Mouse (Mus musculus) kidney, embryonic 14.5 days (tissue): ENCODE measurements around the gene Cox15. TPM values are rescaled to one million over a fixed set of nuclear protein-coding genes. Genes with fewer than 3 reads are reported as not detected.

Experiments used
- ATAC-seq: fragments of 200-750 bp; cut with Nextera tagmentation; 2 replicates; pipeline ENCODE4 v1.8.0; 2017; ENCODE audit warnings: moderate number of reproducible peaks, mild to moderate bottlenecking, moderate TSS enrichment, moderate library complexity; ENCODE audit not compliant: low FRiP score, low TSS enrichment
- H3K27ac ChIP-seq: fragments of 300-500 bp; sonication (generic); 2 replicates; pipeline ENCODE4 v1.5.1; 2014; ENCODE audit warnings: low read depth, mild to moderate bottlenecking, low read length, moderate library complexity, mixed read lengths
- H3K27me3 ChIP-seq: fragments of 300-500 bp; sonication (generic); 2 replicates; pipeline ENCODE4 v1.6.1; 2014; ENCODE audit warnings: mild to moderate bottlenecking, low read length; ENCODE audit not compliant: control insufficient read depth, insufficient read depth
- H3K36me3 ChIP-seq: fragments of 300-500 bp; sonication (generic); 2 replicates; pipeline ENCODE4 v1.6.1; 2014; ENCODE audit warnings: low read length, mixed read lengths; ENCODE audit not compliant: control insufficient read depth, insufficient read depth
- H3K4me1 ChIP-seq: fragments of 300-500 bp; sonication (generic); 2 replicates; pipeline ENCODE4 v1.6.1; 2014; ENCODE audit warnings: low read length, mixed read lengths; ENCODE audit not compliant: control insufficient read depth, insufficient read depth
- H3K4me2 ChIP-seq: fragments of 300-500 bp; sonication (generic); replicated peaks from 2 replicates; pipeline ENCODE4 v1.6.1; 2014; ENCODE audit warnings: low read depth, mild to moderate bottlenecking, low read length
- H3K4me3 ChIP-seq: fragments of 300-500 bp; sonication (generic); 2 replicates; pipeline ENCODE4 v1.5.1; 2014; ENCODE audit warnings: mild to moderate bottlenecking, low read length
- H3K9ac ChIP-seq: fragments of 300-500 bp; sonication (generic); 2 replicates; pipeline ENCODE4 v1.6.1; 2014; ENCODE audit warnings: low read depth, mild to moderate bottlenecking, low read length, moderate library complexity
- H3K9me3 ChIP-seq: fragments of 300-500 bp; sonication (generic); 2 replicates; pipeline ENCODE4 v1.6.1; 2016; ENCODE audit warnings: low read length; ENCODE audit not compliant: control insufficient read depth
- WGBS: fragments of 180-500 bp; shearing (Covaris S2); extraction: QIAGEN DNeasy Blood & Tissue Kit; methylation state at CpG from one replicate; pipeline ENCODE4 v1.1.7; 2014; 5-methylcytosine and 5-hydroxymethylcytosine counted together
- polyA plus RNA-seq: library from polyadenylated mRNA; unstranded; fragments of >200 nt; fragmentation: Nextera tagmentation; extraction: Ambion mirVana; gene quantifications from 2 replicates; pipeline ENCODE4 v1.2.1, GENCODE M21; 2014

Cox15 gene
- polyA plus RNA-seq, result 5.7 and 10.5 TPM in 2 replicates

DNA sequence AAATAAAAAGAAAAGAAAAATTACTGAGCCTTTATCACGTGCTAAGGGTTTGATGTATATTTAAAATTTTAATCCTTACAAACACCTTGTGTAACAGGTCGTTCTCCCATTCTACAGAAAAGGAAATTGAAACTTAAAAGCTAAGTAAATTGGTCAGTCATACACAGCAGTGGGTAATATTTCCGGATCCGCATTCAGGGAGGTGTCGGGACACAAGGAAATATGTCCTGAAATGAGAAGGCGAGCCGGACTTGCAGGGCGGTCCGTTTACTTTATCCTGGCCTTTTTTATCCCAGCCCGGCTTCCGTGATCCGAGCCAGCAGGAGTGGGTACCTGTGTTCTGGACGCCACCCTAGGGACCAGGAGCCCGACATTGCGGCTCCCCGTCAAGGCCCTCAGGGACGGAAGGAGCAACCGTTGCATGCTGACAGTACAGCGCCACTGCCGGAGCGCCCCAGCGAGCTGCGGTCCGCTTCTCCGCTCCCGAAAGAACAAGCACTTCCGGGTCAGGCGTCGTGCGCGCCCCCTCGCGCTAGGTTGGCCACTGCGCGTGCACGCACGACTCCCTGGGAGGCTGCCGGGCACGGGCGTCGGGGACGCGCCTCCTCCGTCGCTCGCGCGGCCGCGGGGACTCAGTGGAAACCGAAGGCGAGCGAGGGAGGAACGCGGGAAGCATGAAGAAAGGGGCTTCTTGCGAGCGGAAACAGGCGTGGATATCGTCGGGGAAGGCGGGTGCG lies at the start of gene Cox15, which contains the start of gene Cutc:
Cox15 (minus strand) TSS at position 512 of the 737 bp plus-strand sequence.
Cutc (plus strand) TSS at position 508 of the 737 bp plus-strand sequence.
- no peaks in the 10 kb centered on the region for H3K9me3 ChIP-seq
- H3K4me3 ChIP-seq, result peak within 1 kb of the TSS; percentile 70
- H3K27ac ChIP-seq, result peak within 1 kb of the TSS; percentile 93
- peaks cover 22% of the 10 kb centered on the region for H3K36me3 ChIP-seq
- no peaks in the 10 kb centered on the region for H3K27me3 ChIP-seq
- H3K4me2 ChIP-seq, result peak within 1 kb of the TSS; percentile 58
- WGBS, result 2% methylated on average over 62 of the region's 62 CpGs
- peak within 1 kb of the TSS; percentile 79 for H3K9ac ChIP-seq
- ATAC-seq, result peak; percentile 90
- H3K4me1 ChIP-seq, result no peaks in the 10 kb centered on the region

DNA sequence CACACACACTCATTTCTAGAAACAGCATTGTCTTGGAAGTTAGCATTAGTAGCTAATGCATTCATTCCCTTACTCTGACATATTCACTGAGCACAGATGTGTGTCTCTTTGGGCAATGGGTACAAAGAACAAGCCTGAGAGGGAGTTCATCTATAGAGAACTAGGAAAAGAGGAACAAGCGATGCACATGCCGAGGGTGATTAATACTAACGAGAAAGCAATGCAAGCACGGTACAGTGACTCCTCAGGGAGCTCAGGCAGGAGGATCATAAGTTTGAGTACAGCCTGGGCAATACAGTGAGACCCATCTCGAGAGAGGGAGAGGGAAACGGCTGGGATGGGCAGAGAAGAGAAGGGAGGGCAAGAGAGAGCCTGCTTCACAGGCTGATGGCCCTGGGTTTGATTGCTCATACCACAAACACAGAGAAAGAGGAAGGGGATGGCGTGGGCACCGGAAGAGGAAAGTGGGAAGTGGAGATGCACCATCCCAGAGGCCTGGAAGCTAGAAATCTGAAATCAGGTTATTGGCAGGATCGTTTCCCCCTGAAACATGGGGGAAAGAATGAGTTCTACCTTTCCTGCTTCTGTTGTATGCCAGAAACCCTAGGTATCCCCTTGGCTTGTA lies 48.7 kb upstream of the Cox15 start:
- Histone ChIP-seq H3K4me2 (no peak overlapping the region), H3K4me1 (no peaks in the 10 kb centered on the region), H3K4me3 (no peak overlapping the region), H3K27ac (no peak overlapping the region), H3K9me3 (no peaks in the 10 kb centered on the region), H3K9ac (no peak overlapping the region), H3K36me3 (no peaks in the 10 kb centered on the region), H3K27me3 (no peaks in the 10 kb centered on the region)
- WGBS, result 77% methylated on average over 9 of the region's 9 CpGs
- ATAC-seq, result no peak

DNA sequence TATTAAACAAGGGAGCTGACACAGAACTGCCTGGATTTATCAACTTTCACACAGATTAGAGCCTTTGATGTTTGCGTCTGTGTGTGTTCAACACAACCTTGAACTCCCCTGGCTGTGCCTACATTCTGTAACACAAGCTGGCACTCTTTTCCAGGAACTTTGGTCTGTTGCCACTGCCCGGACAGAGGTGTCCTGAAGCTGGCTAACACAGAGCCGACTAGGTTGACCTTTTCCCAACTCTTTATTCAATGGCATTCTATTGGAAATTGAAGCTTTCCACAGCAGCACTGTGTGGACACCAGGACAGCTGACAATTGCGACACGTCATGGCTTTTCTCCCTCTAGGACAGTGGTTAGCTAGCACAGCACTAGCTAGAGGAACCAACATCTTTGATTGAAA lies 44.4 kb upstream of the Cox15 start:
- no peaks in the 10 kb centered on the region for H3K9me3 ChIP-seq
- no peak overlapping the region for H3K27ac ChIP-seq
- H3K4me2 ChIP-seq, result no peak overlapping the region
- H3K27me3 ChIP-seq, result no peaks in the 10 kb centered on the region
- no peak overlapping the region for H3K4me3 ChIP-seq
- ATAC-seq, result no peak
- H3K4me1 ChIP-seq, result no peaks in the 10 kb centered on the region
- 75% methylated on average over 5 of the region's 5 CpGs for WGBS
- H3K36me3 ChIP-seq, result no peaks in the 10 kb centered on the region
- no peak overlapping the region for H3K9ac ChIP-seq

DNA sequence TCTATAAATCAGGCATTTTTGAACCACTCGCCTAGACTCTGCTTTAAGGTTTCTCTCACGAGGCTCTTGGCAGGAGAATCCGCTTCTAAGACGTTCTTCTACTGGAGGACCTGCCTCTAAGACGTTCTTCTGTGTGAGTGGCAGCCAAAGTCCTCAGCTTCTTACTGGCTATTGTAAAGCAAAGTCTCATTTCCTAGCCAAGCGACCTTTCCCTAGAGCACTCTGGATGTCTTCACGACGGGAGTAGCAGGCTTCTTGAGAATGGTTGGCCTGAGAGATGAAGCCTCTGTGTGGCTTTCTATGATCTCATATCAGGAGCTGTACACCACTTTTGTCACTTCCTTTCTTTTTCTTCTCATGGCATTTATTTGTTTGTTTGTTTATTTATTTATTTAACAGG lies 42.7 kb upstream of the Cox15 start:
- H3K36me3 ChIP-seq, result no peaks in the 10 kb centered on the region
- H3K27me3 ChIP-seq, result no peaks in the 10 kb centered on the region
- H3K4me2 ChIP-seq, result no peak overlapping the region
- no peaks in the 10 kb centered on the region for H3K9me3 ChIP-seq
- H3K4me1 ChIP-seq, result no peaks in the 10 kb centered on the region
- H3K27ac ChIP-seq, result no peak overlapping the region
- no peak for ATAC-seq
- 78% methylated on average over 8 of the region's 8 CpGs for WGBS
- no peak overlapping the region for H3K4me3 ChIP-seq
- H3K9ac ChIP-seq, result no peak overlapping the region

DNA sequence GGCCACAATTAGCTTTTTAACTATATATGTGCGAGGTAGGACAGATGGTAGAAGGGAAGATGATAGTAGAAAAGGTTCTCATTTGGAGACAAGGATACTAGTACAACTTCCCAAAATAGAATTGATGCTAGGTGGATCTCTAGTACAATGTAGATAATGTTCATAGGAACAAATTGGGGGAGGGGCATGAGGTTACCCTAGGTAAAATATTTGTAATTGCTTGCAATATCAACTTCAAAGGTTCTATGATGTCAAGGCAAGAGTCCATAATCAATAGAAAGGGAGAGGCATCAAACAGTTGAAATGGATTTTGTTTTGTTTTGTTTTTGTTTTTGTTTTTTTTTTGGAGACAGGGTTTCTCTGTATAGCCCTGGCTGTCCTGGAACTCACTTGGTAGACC lies 41.2 kb upstream of the Cox15 start:
- no peak for ATAC-seq
- WGBS, result 95% methylated on average over 1 of the region's 1 CpGs
- Histone ChIP-seq H3K36me3 (no peaks in the 10 kb centered on the region), H3K4me2 (no peak overlapping the region), H3K4me3 (no peak overlapping the region), H3K9ac (no peak overlapping the region), H3K9me3 (no peaks in the 10 kb centered on the region), H3K4me1 (no peaks in the 10 kb centered on the region), H3K27me3 (no peaks in the 10 kb centered on the region), H3K27ac (no peak overlapping the region)

DNA sequence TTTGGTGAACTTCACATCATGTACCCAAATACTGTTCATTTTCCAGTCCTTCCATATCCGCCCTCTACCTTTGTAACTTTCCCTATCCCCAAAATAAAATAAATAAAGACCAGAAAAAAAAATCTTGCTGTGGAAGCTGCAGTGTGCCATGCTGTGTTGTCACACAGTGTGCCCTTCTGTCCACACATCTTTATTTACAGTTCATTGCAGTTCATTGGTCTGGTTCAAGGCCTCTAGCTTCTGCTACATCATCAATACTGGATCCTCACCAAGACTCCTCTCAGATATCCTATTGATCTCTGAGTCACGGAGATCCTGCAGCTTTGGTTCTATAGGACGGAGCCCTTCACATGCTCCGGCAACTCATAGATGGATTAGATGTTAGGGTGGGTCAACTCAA lies 39.7 kb upstream of the Cox15 start:
- Histone ChIP-seq H3K4me3 (no peak overlapping the region), H3K4me2 (no peak overlapping the region), H3K27ac (no peak overlapping the region), H3K36me3 (no peaks in the 10 kb centered on the region), H3K9me3 (no peaks in the 10 kb centered on the region), H3K9ac (no peak overlapping the region), H3K27me3 (no peaks in the 10 kb centered on the region), H3K4me1 (no peaks in the 10 kb centered on the region)
- WGBS, result 89% methylated on average over 4 of the region's 4 CpGs
- no peak for ATAC-seq

DNA sequence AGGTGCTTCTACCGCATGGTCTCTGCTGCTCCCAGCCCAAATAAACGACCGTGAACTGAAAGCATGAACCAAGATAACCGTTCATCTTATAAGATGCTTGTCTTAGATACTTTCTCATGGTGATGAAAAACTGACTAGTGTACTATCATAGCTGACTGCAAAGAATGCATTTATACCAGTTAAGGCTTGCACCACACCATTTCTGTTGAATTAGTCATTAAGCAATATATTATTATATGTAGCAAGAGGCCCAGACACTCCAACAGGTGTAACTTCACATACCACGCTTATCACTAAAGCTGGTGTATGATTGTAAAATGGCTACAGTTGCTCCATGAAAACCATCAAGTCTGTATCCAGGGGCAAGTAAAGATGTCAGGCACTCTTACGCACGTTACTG lies 37.0 kb upstream of the Cox15 start:
- H3K9me3 ChIP-seq, result no peaks in the 10 kb centered on the region
- no peaks in the 10 kb centered on the region for H3K4me1 ChIP-seq
- no peaks in the 10 kb centered on the region for H3K27me3 ChIP-seq
- H3K9ac ChIP-seq, result no peak overlapping the region
- H3K27ac ChIP-seq, result no peak overlapping the region
- 88% methylated on average over 7 of the region's 7 CpGs for WGBS
- no peak overlapping the region for H3K4me2 ChIP-seq
- H3K36me3 ChIP-seq, result no peaks in the 10 kb centered on the region
- H3K4me3 ChIP-seq, result no peak overlapping the region
- ATAC-seq, result no peak

DNA sequence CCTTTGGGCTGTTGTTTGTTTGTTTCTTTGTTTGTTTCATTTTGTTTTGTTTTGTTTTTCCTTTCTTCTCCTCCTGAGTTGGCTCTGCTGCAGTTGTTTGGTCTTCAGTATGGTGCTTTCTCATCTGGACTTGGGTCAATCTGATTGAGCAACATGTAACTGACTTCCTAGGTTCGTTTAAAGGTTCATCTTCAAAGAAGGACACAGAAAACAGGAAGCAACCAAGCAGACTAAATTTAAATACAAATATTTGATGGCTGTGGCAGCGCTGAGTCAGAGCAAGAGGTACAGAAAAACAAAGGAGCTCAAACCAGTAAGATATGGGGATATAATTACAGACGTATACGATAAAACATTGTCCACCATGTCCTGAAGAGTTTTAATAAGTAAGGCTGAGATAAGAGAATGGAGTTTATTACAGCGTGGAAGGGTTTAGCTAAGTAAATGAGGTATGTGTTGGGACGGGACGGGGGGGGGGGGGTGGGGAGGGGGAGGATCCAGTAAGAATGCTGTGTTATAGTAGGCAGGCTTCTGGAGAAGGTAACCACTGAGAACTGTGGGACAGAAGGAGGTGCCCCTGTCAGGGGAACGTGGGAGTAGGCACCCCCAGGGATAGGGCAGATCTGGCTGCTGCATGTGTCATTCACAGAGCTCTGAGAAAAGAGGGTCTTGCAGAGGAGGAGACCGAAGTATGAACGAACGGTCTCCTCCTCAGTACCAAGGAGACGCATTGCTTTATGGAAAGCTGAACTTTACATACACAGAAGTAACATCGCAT lies 33.6 kb upstream of the Cox15 start:
- ATAC-seq, result no peak
- H3K36me3 ChIP-seq, result no peaks in the 10 kb centered on the region
- 74% methylated on average over 13 of the region's 13 CpGs for WGBS

DNA sequence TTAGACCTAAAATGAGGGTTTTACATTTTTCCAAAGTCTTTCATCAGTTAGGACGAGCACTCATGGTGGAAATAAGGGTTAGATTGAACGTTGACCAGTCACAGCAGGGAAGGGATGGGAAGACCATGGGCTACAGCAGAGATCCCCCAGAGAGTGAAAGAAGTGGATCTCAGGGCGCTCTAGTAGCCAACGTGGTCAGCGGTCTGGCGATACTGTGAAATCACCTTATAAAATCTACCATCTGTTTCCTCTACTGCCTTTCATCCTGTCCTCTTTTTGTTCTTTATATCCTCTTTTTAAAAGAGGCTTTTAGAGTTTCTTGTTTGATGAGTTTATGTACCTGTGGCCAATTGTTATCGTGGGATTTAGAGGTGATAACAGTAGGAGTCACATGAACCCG lies 32.0 kb upstream of the Cox15 start:
- Histone ChIP-seq H3K36me3 (no peaks in the 10 kb centered on the region), H3K4me3 (no peak overlapping the region), H3K27me3 (no peaks in the 10 kb centered on the region), H3K4me1 (no peaks in the 10 kb centered on the region), H3K9me3 (no peaks in the 10 kb centered on the region), H3K27ac (no peak overlapping the region), H3K4me2 (no peak overlapping the region), H3K9ac (no peak overlapping the region)
- WGBS, result 78% methylated on average over 8 of the region's 8 CpGs
- ATAC-seq, result no peak

More for the DNA sequence above, 33.6 kb upstream of the Cox15 start:
- no peaks in the 10 kb centered on the region for H3K9me3 ChIP-seq
- H3K27ac ChIP-seq, result no peak overlapping the region
- no peak overlapping the region for H3K4me3 ChIP-seq
- H3K4me2 ChIP-seq, result no peak overlapping the region
- H3K27me3 ChIP-seq, result no peaks in the 10 kb centered on the region
- no peak overlapping the region for H3K9ac ChIP-seq
- no peaks in the 10 kb centered on the region for H3K4me1 ChIP-seq
